Mouse (Mus musculus) G1E-ER4 (cell line): ENCODE data around the gene Padi1. TPM values are rescaled to one million over a fixed set of nuclear protein-coding genes. Genes with fewer than 3 reads are reported as not detected.

Experiments used
- GATA1 ChIP-seq: IDR thresholded peaks from one replicate; pipeline ENCODE4 v1.8.0; 2012; ENCODE audit warnings: low read length, inconsistent platforms
- polyA plus RNA-seq: library from polyadenylated mRNA; stranded (reverse); fragments of >175 nt; gene quantifications from 2 replicates; pipeline ENCODE4 v1.2.3, GENCODE M21; 2012

Gene Padi1
- polyA plus RNA-seq: 0.05 TPM in 1 of 2 replicates, not detected in the other

- no peak for TF ChIP-seq GATA1
Observed at GRCm38 (mm10) chr4:140845666-140846065, at the start of gene Padi1. TSS of gene Padi1 (minus strand) at chr4:140845778.

DNA sequence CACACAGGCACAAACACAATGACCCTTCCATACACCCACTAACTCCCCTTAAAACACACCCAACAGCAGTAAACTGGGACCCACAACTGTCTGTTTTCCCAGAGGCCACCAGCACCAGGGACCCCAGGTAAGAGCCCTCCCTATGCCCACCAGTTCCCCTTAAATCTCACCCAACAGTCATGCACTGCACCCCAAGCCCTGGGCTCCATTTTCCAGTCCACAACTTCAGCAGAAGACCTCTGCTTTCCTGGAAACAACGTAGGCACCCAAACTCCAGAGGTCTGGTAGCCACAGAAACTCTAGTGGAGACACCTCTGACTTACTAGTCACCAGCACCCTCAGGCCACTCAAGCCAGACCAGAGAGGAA, 46.6 kb upstream of the Padi1 start:
- no peak for TF ChIP-seq GATA1

DNA sequence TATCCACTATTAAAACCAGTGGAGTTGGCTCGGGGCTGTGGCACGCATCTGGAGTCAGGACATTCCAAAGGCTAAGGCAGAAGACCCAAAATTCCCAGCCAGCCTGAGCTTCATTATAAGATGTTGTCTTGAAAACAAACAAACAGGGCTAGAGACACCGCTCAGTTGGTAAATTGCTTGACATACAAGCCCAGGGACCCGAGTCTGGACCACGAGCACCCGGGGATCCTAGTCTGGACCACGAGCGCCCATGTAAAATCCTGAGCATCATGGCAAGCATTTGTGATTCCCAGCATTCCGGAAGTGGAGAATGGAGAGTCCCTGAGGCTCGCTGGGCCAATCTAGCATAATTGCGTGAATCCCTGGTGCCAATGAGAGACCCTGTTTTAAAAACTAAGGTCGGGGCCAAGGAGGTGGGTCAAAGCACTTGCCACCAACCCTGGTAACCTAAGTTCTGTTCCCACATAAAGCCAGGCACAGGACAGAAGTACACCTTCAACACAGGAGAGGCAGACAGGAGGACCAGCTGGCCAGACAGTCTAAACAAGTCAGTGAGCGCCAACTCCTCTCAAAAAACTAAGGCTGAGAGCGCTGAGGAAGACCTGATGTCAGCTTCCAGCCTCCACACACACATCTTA, 46.1 kb upstream of the Padi1 start:
- no peak for TF ChIP-seq GATA1

DNA sequence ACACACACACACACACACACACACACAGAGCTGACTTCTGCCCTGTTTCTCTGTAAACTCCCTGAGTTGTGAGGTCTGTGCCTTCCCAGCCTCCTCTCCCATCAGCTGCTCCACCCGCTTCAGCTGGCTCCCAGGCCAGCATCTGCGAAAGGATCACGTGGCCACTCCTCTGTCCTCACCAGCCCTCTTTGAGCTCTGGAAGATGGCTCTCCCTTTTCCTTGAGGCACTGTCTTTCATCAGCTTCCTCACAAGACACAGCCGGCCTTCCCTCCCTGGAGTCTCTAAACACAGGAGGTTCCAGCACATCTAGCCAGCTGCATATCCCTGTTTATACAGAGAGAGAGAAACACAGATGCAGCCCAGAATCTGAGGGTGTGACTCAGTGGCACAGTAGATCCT, 38.3 kb upstream of the Padi1 start:
- no peak for TF ChIP-seq GATA1

- TF ChIP-seq GATA1: no peak
Observed at GRCm38 (mm10) chr4:140882981-140883380, 37.4 kb upstream of the Padi1 start.

GRCm38 (mm10) chr4:140882365-140882764, 36.8 kb upstream of the Padi1 start:
- no peak for TF ChIP-seq GATA1

- no peak for TF ChIP-seq GATA1
Observed at GRCm38 (mm10) chr4:140881771-140882170, 36.2 kb upstream of the Padi1 start.

- TF ChIP-seq GATA1: no peak
Observed at GRCm38 (mm10) chr4:140881026-140881670, 35.6 kb upstream of the Padi1 start.

- TF ChIP-seq GATA1: no peak
Observed at GRCm38 (mm10) chr4:140880207-140880606, 34.6 kb upstream of the Padi1 start.

DNA sequence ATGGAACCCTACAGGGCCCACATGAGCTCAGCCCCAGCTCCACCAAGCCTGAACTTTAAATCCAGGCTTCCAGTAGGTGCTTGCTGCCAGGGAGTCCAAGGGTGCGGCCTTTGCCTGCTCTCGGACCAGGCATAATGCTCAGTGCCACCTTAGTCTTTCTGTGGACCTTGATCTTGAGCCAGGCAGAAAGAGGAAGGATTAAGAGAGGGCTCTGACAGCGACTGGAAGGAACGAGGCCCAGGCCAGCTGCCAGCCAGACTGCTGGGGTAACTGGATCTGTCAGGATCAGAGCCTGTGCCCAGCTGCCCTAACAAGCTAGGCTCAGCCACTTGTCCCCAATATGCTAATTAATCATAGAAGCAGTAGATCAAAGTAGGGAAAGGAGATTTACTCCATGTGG, 34.2 kb upstream of the Padi1 start:
- no peak for TF ChIP-seq GATA1

DNA sequence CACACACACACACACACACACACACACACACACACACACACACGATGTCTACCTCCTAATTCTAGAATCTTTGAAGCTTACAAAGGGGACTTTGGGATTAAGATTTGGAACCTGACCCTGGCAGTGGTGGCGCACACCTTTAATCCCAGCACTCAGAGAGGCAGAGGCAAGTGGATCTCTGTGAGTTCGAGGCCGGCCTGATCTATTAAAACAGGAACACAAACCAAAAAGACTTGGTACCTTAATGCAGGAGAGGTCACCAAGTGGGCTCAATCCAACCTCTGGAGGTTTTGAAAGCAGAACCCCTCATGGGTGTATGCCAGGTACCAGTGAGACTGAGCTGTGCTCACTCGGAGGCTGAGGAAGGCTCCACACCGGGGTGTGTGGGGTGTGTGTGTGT, 33.5 kb upstream of the Padi1 start:
- TF ChIP-seq GATA1: no peak

- TF ChIP-seq GATA1: no peak
Observed at GRCm38 (mm10) chr4:140878655-140879054, 33.1 kb upstream of the Padi1 start.

DNA sequence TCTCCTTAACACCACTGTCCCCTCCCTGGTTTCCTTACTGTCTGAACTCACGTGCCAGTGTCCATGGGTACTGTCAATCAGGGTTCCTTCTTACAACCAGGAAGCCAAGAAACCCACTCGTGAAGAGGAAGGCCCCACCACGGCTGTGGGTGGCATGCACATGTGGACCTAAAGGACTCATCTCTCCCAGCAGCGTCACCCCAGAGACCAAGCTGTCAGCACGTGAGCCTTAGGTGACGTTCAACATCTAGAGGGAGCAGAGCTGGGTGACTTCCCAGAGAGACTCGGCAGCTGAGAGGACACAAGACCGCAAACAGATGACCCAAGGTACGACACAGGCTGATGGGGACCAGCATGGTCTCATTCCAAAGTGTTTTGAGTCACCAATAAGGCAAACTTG, 31.9 kb upstream of the Padi1 start:
- no peak for TF ChIP-seq GATA1

GRCm38 (mm10) chr4:140876681-140877080, 31.1 kb upstream of the Padi1 start:
- TF ChIP-seq GATA1: no peak

DNA sequence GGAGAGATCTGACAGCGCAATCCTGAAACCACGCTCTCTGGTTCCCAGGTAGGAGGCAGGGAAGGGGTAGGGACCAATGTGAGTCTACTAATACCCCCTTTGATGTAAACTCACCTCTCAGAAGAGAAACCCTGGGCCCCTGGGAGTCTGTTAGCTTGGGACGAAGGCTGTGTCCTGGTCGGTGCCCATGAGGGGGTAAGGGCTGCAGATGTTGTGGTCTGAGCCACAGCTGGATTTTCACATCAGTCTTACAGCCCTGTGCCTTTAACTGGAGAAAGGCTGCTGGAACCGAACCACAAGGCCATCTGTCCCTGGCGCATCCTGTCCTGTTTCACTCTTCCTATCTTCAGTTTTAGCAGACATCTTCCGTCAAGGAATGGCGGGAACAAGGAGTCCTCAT, 30.6 kb upstream of the Padi1 start:
- no peak for TF ChIP-seq GATA1

- TF ChIP-seq GATA1: no peak
Observed at GRCm38 (mm10) chr4:140873011-140873410, 27.4 kb upstream of the Padi1 start.

- no peak for TF ChIP-seq GATA1
Observed at GRCm38 (mm10) chr4:140872686-140872992, 27.1 kb upstream of the Padi1 start.
